Mouse (Mus musculus): ENCODE results near the gene Med29.

GRCm38 (mm10) chr7:28423018-28423417 lies 30.5 kb upstream of the Med29 start:
- TF ChIP-seq CTCF (IDR thresholded peaks at IDR 0.05; ENCODE audit: low read depth), result no peak
- no peak for TF ChIP-seq EP300 (optimal IDR thresholded peaks at IDR 0.05)
